Mouse (Mus musculus) C2C12 (cell line): ENCODE measurements around the gene Gm49387. TPM values are rescaled to one million over a fixed set of nuclear protein-coding genes. Genes with fewer than 3 reads are reported as not detected.

Experiments
- H3K27me3 ChIP-seq: one replicate; pipeline ENCODE4 v1.6.1; 2011; ENCODE audit not compliant: control insufficient read depth, insufficient read depth, insufficient read length
- H3K36me3 ChIP-seq: one replicate; pipeline ENCODE4 v1.6.1; 2011; ENCODE audit not compliant: control insufficient read depth, insufficient read depth
- H3K4me3 ChIP-seq: one replicate; pipeline ENCODE4 v1.5.1; 2011; ENCODE audit warnings: mild to moderate bottlenecking, control low read depth; ENCODE audit not compliant: poor library complexity, insufficient read depth, severe bottlenecking
- H3K79me2 ChIP-seq: one replicate; pipeline ENCODE4 v1.6.1; 2011; ENCODE audit not compliant: control insufficient read depth, insufficient read depth
- H3K79me3 ChIP-seq: one replicate; pipeline ENCODE4 v1.6.1; 2011; ENCODE audit warnings: low read depth, control low read depth
- H3ac ChIP-seq: one replicate; pipeline ENCODE3; 2011; ENCODE audit warnings: low read depth; ENCODE audit not compliant: control insufficient read depth, insufficient read length
- CEBPB ChIP-seq: IDR thresholded peaks from one replicate; pipeline ENCODE4 v1.6.1; 2011; ENCODE audit warnings: low read depth, mild to moderate bottlenecking, control low read depth, moderate library complexity
- CTCF ChIP-seq: IDR thresholded peaks from one replicate; pipeline ENCODE4 v1.5.1; 2011; ENCODE audit not compliant: control insufficient read depth, insufficient read depth, insufficient read length
- FOSL1 ChIP-seq: IDR thresholded peaks from one replicate; pipeline ENCODE4 v1.8.0; 2011; ENCODE audit warnings: mild to moderate bottlenecking, low read length; ENCODE audit not compliant: poor library complexity, insufficient read depth, severe bottlenecking
- MAX ChIP-seq: IDR thresholded peaks from one replicate; pipeline ENCODE4 v1.6.1; 2011; ENCODE audit warnings: mild to moderate bottlenecking, control low read depth
- MYOD1 ChIP-seq: IDR thresholded peaks from one replicate; pipeline ENCODE4 v1.6.1; 2011; ENCODE audit warnings: low read depth; ENCODE audit not compliant: control insufficient read depth, insufficient read length
- MYOG ChIP-seq: IDR thresholded peaks from one replicate; pipeline ENCODE4 v1.6.1; 2011; ENCODE audit not compliant: control insufficient read depth, insufficient read length; ENCODE audit errors: extremely low read depth
- USF1 ChIP-seq: IDR thresholded peaks from one replicate; pipeline ENCODE4 v1.6.1; 2011; ENCODE audit warnings: low read depth, mild to moderate bottlenecking, control low read depth, moderate library complexity
- polyA plus RNA-seq: library from polyadenylated mRNA; unstranded; fragments of >200 nt; fragmentation: generic; extraction: Trizol; gene quantifications from one replicate; pipeline ENCODE4 v1.2.1, GENCODE M21; 2012; ENCODE audit warnings: missing spikeins

The Gm49387 gene
- polyA plus RNA-seq, 1 experiment = not detected

- Histone ChIP-seq H3ac (no peak overlapping the region), H3K79me3 (no peaks in the 10 kb centered on the region), H3K79me2 (no peaks in the 10 kb centered on the region), H3K4me3 (no peak overlapping the region), H3K36me3 (no peaks in the 10 kb centered on the region), H3K27me3 (peaks cover 38% of the 10 kb centered on the region)
- TF ChIP-seq CTCF = no peak
These were observed 54.2 kb downstream of the Gm49387 start for GRCm38 (mm10) chr14:31586451-31586850.

GRCm38 (mm10) chr14:31583082-31583481 is 57.6 kb downstream of the Gm49387 start:
- Histone ChIP-seq H3K79me2 (no peaks in the 10 kb centered on the region), H3K27me3 (peaks cover 27% of the 10 kb centered on the region), H3K79me3 (no peaks in the 10 kb centered on the region), H3K36me3 (no peaks in the 10 kb centered on the region), H3K4me3 (no peak overlapping the region), H3ac (no peak overlapping the region)
- TF ChIP-seq USF1 (no peak), MYOD1 (no peak), MYOG (no peak), CTCF (no peak), CEBPB (no peak), FOSL1 (no peak), MAX (no peak)

- Histone ChIP-seq H3K4me3 (no peak overlapping the region), H3ac (no peak overlapping the region), H3K79me3 (no peaks in the 10 kb centered on the region), H3K79me2 (no peaks in the 10 kb centered on the region), H3K36me3 (no peaks in the 10 kb centered on the region), H3K27me3 (peaks cover 11% of the 10 kb centered on the region)
- TF ChIP-seq FOSL1 (no peak), USF1 (no peak), CTCF (no peak), MAX (no peak), MYOG (no peak), CEBPB (no peak), MYOD1 (no peak)
These were observed 62.5 kb downstream of the Gm49387 start for GRCm38 (mm10) chr14:31577966-31578735.

DNA sequence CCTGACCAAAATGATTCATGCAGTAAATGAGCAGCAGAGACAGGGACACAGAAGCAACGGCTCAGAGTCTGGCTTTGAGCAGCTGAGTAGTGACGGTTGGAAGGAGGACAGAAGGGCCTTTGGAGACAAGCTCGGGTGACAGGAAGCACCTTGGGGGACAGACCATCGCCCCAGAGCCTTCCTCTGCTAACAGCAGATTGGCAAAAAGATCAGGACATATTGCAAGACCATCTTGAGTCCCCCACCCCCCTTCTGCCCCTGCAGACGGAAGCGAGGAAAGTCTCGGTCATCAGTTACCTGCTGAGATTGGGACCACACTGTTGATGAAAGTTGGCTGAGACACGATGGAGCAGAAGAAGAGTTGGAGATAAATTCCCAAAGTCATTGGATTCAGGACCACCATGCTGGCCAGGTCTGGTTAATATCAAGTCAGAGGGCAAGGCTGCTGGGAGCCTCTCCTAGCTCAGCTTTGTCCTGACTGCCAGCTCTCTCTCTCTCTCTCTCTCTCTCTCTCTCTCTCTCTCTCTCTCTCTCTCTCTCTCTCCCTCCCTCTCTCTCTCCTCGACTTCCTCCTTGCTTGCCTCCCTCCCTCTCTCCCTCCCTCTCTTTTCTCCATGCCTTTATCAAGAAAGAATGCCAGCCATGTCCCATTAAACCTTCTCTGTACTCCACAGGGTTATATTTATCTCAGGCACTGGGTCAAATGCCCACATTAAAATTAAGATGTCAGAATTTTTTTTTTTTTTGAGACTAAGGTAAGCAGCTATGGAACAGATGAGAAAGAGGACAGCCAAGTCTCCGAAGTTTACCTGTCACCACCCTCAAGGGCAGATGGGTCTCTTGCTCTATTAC is 63.6 kb downstream of the Gm49387 start:
- Histone ChIP-seq H3K27me3 (peaks cover 10% of the 10 kb centered on the region), H3K36me3 (no peaks in the 10 kb centered on the region), H3K4me3 (no peak overlapping the region), H3K79me2 (no peaks in the 10 kb centered on the region), H3ac (no peak overlapping the region), H3K79me3 (no peaks in the 10 kb centered on the region)
- TF ChIP-seq MYOG (no peak), USF1 (no peak), FOSL1 (no peak), CTCF (no peak), MAX (no peak), CEBPB (no peak), MYOD1 (no peak)

- Histone ChIP-seq H3K36me3 (no peaks in the 10 kb centered on the region), H3ac (no peak overlapping the region), H3K4me3 (no peak overlapping the region), H3K79me2 (no peaks in the 10 kb centered on the region), H3K79me3 (no peaks in the 10 kb centered on the region), H3K27me3 (peaks cover 10% of the 10 kb centered on the region)
- TF ChIP-seq MYOD1 = no peak
- no peak for TF ChIP-seq MAX
- TF ChIP-seq FOSL1 = no peak
- TF ChIP-seq CEBPB = no peak
- TF ChIP-seq USF1 = no peak
- TF ChIP-seq MYOG = no peak
- no peak for TF ChIP-seq CTCF
These were observed 64.8 kb downstream of the Gm49387 start for GRCm38 (mm10) chr14:31575866-31576265.
